ENCODE assay signal across 18 mouse cellular contexts in the genomic region with DNA sequence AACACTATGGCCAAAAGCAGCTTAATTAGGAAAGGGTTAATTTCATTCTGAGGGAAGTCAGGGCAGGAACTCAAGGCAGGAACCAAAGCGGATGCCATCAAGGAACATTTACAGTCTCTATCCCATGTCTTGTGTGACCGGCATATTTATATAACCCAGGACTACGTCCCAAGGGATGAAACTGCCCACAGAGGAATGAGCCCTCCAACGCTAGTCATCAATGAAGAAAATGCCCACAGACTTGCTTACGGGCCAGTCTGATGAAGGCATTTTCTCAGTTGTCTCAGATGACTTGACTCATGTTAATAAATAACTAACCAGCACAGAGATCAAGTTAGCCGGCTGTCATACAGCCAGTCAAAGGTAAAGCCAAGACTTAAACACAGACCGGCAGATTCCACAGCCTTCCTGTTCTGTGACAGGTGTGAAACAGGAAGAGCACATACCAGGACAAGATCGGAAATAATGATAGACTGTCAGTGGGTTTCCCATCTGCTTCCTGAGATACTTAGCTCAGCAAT. TPM values are rescaled to one million over a fixed set of nuclear protein-coding genes. Genes with fewer than 3 reads are reported as not detected.
"Had no signal": no experiment of that assay in that cellular context is flagged by ENCODE, and none has a peak within 500 bp of the region (broad histone marks: within the 10 kb centered on the region; RNA-seq: fewer than 3 reads in every experiment).

No protein-coding gene starts in this region.

- H3K9ac ChIP-seq: hindbrain, embryonic 13.5 days; limb, embryonic 12.5 days; lung, embryonic 14.5 days; neural tube, embryonic 15.5 days had no signal

- H3K4me2 ChIP-seq: hindbrain, embryonic 13.5 days; limb, embryonic 12.5 days; liver, embryonic 11.5 days; lung, embryonic 14.5 days; neural tube, embryonic 15.5 days had no signal

- H3K9me3 ChIP-seq: hindbrain, embryonic 13.5 days; limb, embryonic 12.5 days; midbrain, embryonic 10.5 days; neural tube, embryonic 15.5 days had no signal

- H3K36me3 ChIP-seq: hindbrain, embryonic 13.5 days; limb, embryonic 12.5 days; midbrain, embryonic 10.5 days; neural tube, embryonic 15.5 days had no signal

- DNase-seq: lung, embryonic 14.5 days; lung, postnatal 10 days; lung, postnatal 4 days; midbrain, embryonic 14.5 days; right cerebral cortex, adult 18-20 months; right cerebral cortex, postnatal 25 days had no signal

- ATAC-seq: hindbrain, postnatal 0 days had no signal

- H3K4me3 ChIP-seq: hindbrain, embryonic 13.5 days; limb, embryonic 12.5 days; midbrain, embryonic 10.5 days; myocyte; neural tube, embryonic 15.5 days had no signal

- H3K27me3 ChIP-seq: hindbrain, embryonic 13.5 days; limb, embryonic 12.5 days; neural tube, embryonic 15.5 days had no signal

- H3K27ac ChIP-seq: hindbrain, embryonic 13.5 days; hindbrain, postnatal 0 days; limb, embryonic 12.5 days; midbrain, embryonic 10.5 days; neural tube, embryonic 15.5 days; stomach, postnatal 0 days had no signal

RNA-seq across cellular contexts. Expression of gene Rtp1, which starts 9.3 kb away (rescaled TPM):
- total RNA-seq: megakaryocyte, adult 5-6 weeks had no signal
- polyA plus RNA-seq: intestine, embryonic 14.5 days; limb, embryonic 12.5 days; liver, embryonic 11.5 days; liver, embryonic 16.5 days; lung, embryonic 14.5 days; midbrain, embryonic 10.5 days; midbrain, embryonic 14.5 days; myocyte; neural tube, embryonic 11.5 days; neural tube, embryonic 15.5 days; stomach, postnatal 0 days had no signal
